Mouse (Mus musculus): ENCODE measurements around the gene Mkks.

The Mkks gene

GRCm38 (mm10) chr2:136835882-136836281 is 55.3 kb downstream of the Mkks start:
- DNase-seq (ENCODE audit: low spot score): peak; percentile 35

GRCm38 (mm10) chr2:136834715-136835075 is 56.5 kb downstream of the Mkks start:
- no peak for DNase-seq (ENCODE audit: low spot score)

GRCm38 (mm10) chr2:136833976-136834714 is 57.0 kb downstream of the Mkks start:
- DNase-seq (ENCODE audit: low spot score): no peak

GRCm38 (mm10) chr2:136832936-136833335 is 58.3 kb downstream of the Mkks start:
- DNase-seq (ENCODE audit: low spot score): peak; percentile 12

GRCm38 (mm10) chr2:136827612-136828011 is 63.6 kb downstream of the Mkks start:
- no peak for DNase-seq (ENCODE audit: low spot score)

All from embryo, embryonic 10.5 days (tissue).